Mouse (Mus musculus): ENCODE results near the gene Slc51b. TPM values are rescaled to one million over a fixed set of nuclear protein-coding genes. Genes with fewer than 3 reads are reported as not detected.

Gene Slc51b
- total RNA-seq (2023), result not detected

GRCm38 (mm10) chr9:65422760-65423501 is at the start of gene Slc51b:
Gene Slc51b (minus strand): TSS chr9:65422955.

GRCm38 (mm10) chr9:65460732-65461442 is 38.1 kb upstream of the Slc51b start, which contains the start of gene Spg21:
Gene Spg21 (plus strand): TSS chr9:65460947.

GRCm38 (mm10) chr9:65435671-65436301 is 13.0 kb upstream of the Slc51b start, which contains the start of gene Mtfmt:
Gene Mtfmt (plus strand): TSS chr9:65435782.

GRCm38 (mm10) chr9:65398279-65398678 is 24.5 kb downstream of the Slc51b start, which contains the start of gene Rasl12:
Gene Rasl12 (plus strand): TSS chr9:65398506.

GRCm38 (mm10) chr9:65391613-65391964 is 31.2 kb downstream of the Slc51b start, which contains the start of gene Kbtbd13:
Gene Kbtbd13 (minus strand): TSS chr9:65391652.

Other genes starting within 250 kb of the Slc51b start
- 1 to 10 TPM; 2.9 to 3.5 TPM for gene Parp16, start 227.6 kb downstream of the Slc51b start, total RNA-seq (2023)
- gene Cilp, start 157.8 kb downstream of the Slc51b start, total RNA-seq (2023), result not detected
- 10 to 100 TPM; 18.7 to 19.0 TPM for gene Clpx, start 128.7 kb downstream of the Slc51b start, total RNA-seq (2023)
- 10 to 100 TPM; 12.2 to 12.7 TPM for gene Pdcd7, start 76.9 kb downstream of the Slc51b start, total RNA-seq (2023)
- gene Ubap1l, start 61.9 kb downstream of the Slc51b start, total RNA-seq (2023), result under 1 TPM in 1 of 2 experiments, not detected in 1; 0.47 TPM
- gene Kbtbd13, start 31.3 kb downstream of the Slc51b start, total RNA-seq (2023), result not detected
- gene Rasl12, start 24.4 kb downstream of the Slc51b start, total RNA-seq (2023), result not detected
- gene Mtfmt, start 12.8 kb upstream of the Slc51b start, total RNA-seq (2023), result 1 to 10 TPM; 4.9 to 7.3 TPM
- gene Spg21, start 38.0 kb upstream of the Slc51b start, total RNA-seq (2023), result 10 to 100 TPM; 63.4 to 78.5 TPM
- gene Ankdd1a, start 97.2 kb upstream of the Slc51b start, total RNA-seq (2023), result 1 to 10 TPM in 1 of 2 experiments, under 1 TPM in 1; 0.38 to 1.0 TPM
- 100 to 1,000 TPM; 196 to 205 TPM for gene Plekho2, start 157.1 kb upstream of the Slc51b start, total RNA-seq (2023)
- gene Pif1, start 164.2 kb upstream of the Slc51b start, total RNA-seq (2023), result 10 to 100 TPM in 1 of 2 experiments, 1 to 10 TPM in 1; 8.2 to 10.9 TPM
- gene Rbpms2, start 206.7 kb upstream of the Slc51b start, total RNA-seq (2023), result under 1 TPM; 0.49 to 0.88 TPM
- gene Oaz2, start 245.0 kb upstream of the Slc51b start, total RNA-seq (2023), result 10 to 100 TPM; 61.8 to 64.5 TPM